Mouse (Mus musculus): ENCODE measurements at regions not wholly inside any gene's neighbourhood (a gene's known extent, or its start where the extent isn't known, plus 50 kb on each side); places are given as distances from the start of the nearest gene placed in this dataset.

- no peaks in the 10 kb centered on the region for H3K36me3 ChIP-seq (ENCODE audit: control insufficient read depth, insufficient read depth, low read length)
- no peak overlapping the region for H3K9ac ChIP-seq (ENCODE audit: low read depth, low read length)
- no peaks in the 10 kb centered on the region for H3K27me3 ChIP-seq (ENCODE audit: control insufficient read depth, insufficient read depth, low read length)
- DNase-seq, result no peak
- 40% methylated on average over 3 of the region's 3 CpGs for WGBS
- H3K79me2 ChIP-seq (replicated peaks; ENCODE audit: control insufficient read depth, insufficient read depth, low read length), result no peaks in the 10 kb centered on the region
- intact Hi-C loops (cut with DNase I), result no loop called here
- H3K4me3 ChIP-seq, result no peak overlapping the region
- no peak overlapping the region for H3K27ac ChIP-seq
- TF ChIP-seq CTCF (IDR thresholded peaks at IDR 0.05) (no peak), POLR2A (IDR thresholded peaks at IDR 0.05; ENCODE audit: insufficient read depth, low read depth, low read length) (no peak), EP300 (IDR thresholded peaks at IDR 0.05; ENCODE audit: insufficient read depth, low read depth, low read length) (no peak)
- no peaks in the 10 kb centered on the region for H3K4me1 ChIP-seq (ENCODE audit: control insufficient read depth, insufficient read depth, low read length)
Observed at GRCm38 (mm10) chr4:74466081-74466480, 223.8 kb downstream of the Kdm4c start.

DNA sequence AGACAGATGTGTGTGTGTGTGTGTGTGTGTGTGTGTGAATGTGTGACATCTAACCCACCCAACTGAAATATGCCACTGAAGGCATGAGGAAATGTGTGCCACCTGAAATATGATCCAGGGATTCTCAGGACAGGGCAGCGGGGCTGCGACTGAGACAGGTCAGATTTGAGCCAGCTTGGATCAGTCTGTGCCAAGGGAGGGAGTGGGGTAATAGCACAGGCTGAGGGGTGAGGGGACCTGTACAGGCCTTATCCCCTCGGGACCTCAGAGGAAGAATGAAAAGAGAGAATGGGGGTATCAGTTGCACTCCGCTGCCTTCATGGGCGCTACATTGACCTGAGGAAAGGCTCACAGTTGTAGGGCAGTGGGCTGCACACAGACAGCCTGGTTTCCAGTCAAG is 270.2 kb downstream of the Kdm4c start:
- no peak overlapping the region for H3K9ac ChIP-seq (ENCODE audit: low read depth, low read length)
- no peaks in the 10 kb centered on the region for H3K79me2 ChIP-seq (replicated peaks; ENCODE audit: control insufficient read depth, insufficient read depth, low read length)
- DNase-seq, result no peak
- WGBS, result 87% methylated on average over 5 of the region's 5 CpGs
- no peak overlapping the region for H3K4me3 ChIP-seq
- H3K36me3 ChIP-seq (ENCODE audit: control insufficient read depth, insufficient read depth, low read length), result no peaks in the 10 kb centered on the region
- no peaks in the 10 kb centered on the region for H3K4me1 ChIP-seq (ENCODE audit: control insufficient read depth, insufficient read depth, low read length)
- intact Hi-C loops (cut with DNase I), result no loop called here
- no peak overlapping the region for H3K27ac ChIP-seq
- TF ChIP-seq EP300 (IDR thresholded peaks at IDR 0.05; ENCODE audit: insufficient read depth, low read depth, low read length), result no peak
- no peak for TF ChIP-seq CTCF (IDR thresholded peaks at IDR 0.05)
- TF ChIP-seq POLR2A (IDR thresholded peaks at IDR 0.05; ENCODE audit: insufficient read depth, low read depth, low read length), result no peak
- no peaks in the 10 kb centered on the region for H3K27me3 ChIP-seq (ENCODE audit: control insufficient read depth, insufficient read depth, low read length)

- no peak overlapping the region for H3K4me3 ChIP-seq
- WGBS, result 76% methylated on average over 1 of the region's 1 CpGs
- H3K4me1 ChIP-seq (ENCODE audit: control insufficient read depth, insufficient read depth, low read length), result no peaks in the 10 kb centered on the region
- no peak overlapping the region for H3K27ac ChIP-seq
- intact Hi-C loops (cut with DNase I), result no loop called here
- no peak overlapping the region for H3K9ac ChIP-seq (ENCODE audit: low read depth, low read length)
- no peaks in the 10 kb centered on the region for H3K79me2 ChIP-seq (replicated peaks; ENCODE audit: control insufficient read depth, insufficient read depth, low read length)
- TF ChIP-seq EP300 (IDR thresholded peaks at IDR 0.05; ENCODE audit: insufficient read depth, low read depth, low read length) (no peak), CTCF (IDR thresholded peaks at IDR 0.05) (no peak), POLR2A (IDR thresholded peaks at IDR 0.05; ENCODE audit: insufficient read depth, low read depth, low read length) (no peak)
- DNase-seq, result no peak
- H3K36me3 ChIP-seq (ENCODE audit: control insufficient read depth, insufficient read depth, low read length), result no peaks in the 10 kb centered on the region
- H3K27me3 ChIP-seq (ENCODE audit: control insufficient read depth, insufficient read depth, low read length), result no peaks in the 10 kb centered on the region
Observed at GRCm38 (mm10) chr4:74553888-74554287, 311.6 kb downstream of the Kdm4c start.

- no peaks in the 10 kb centered on the region for H3K79me2 ChIP-seq (replicated peaks; ENCODE audit: control insufficient read depth, insufficient read depth, low read length)
- no peaks in the 10 kb centered on the region for H3K4me1 ChIP-seq (ENCODE audit: control insufficient read depth, insufficient read depth, low read length)
- TF ChIP-seq CTCF (IDR thresholded peaks at IDR 0.05) (peak; percentile 78), POLR2A (IDR thresholded peaks at IDR 0.05; ENCODE audit: insufficient read depth, low read depth, low read length) (no peak), EP300 (IDR thresholded peaks at IDR 0.05; ENCODE audit: insufficient read depth, low read depth, low read length) (no peak)
- no peak overlapping the region for H3K4me3 ChIP-seq
- no peak overlapping the region for H3K27ac ChIP-seq
- 15% methylated on average over 2 of the region's 2 CpGs for WGBS
- no peak for DNase-seq
- H3K36me3 ChIP-seq (ENCODE audit: control insufficient read depth, insufficient read depth, low read length), result no peaks in the 10 kb centered on the region
- intact Hi-C loops (cut with DNase I), result loop anchor here (5.0 kb wide), 1 partner anchor 409 kb away; no protein-coding TSS in a partner anchor
- no peak overlapping the region for H3K9ac ChIP-seq (ENCODE audit: low read depth, low read length)
- H3K27me3 ChIP-seq (ENCODE audit: control insufficient read depth, insufficient read depth, low read length), result no peaks in the 10 kb centered on the region
Observed at GRCm38 (mm10) chr4:74563565-74563964, 321.3 kb downstream of the Kdm4c start.

GRCm38 (mm10) chr4:74586400-74586799 is 344.1 kb downstream of the Kdm4c start:
- H3K27me3 ChIP-seq (ENCODE audit: control insufficient read depth, insufficient read depth, low read length), result no peaks in the 10 kb centered on the region
- peaks cover 2% of the 10 kb centered on the region; the same call in 1 of the 2 replicates for H3K4me1 ChIP-seq (ENCODE audit: control insufficient read depth, insufficient read depth, low read length)
- H3K4me3 ChIP-seq, result no peak overlapping the region
- no peak for DNase-seq
- 55% methylated on average over 1 of the region's 1 CpGs for WGBS
- no peak overlapping the region for H3K9ac ChIP-seq (ENCODE audit: low read depth, low read length)
- no peaks in the 10 kb centered on the region; the same call in 1 of the 2 replicates for H3K36me3 ChIP-seq (ENCODE audit: control insufficient read depth, insufficient read depth, low read length)
- no peaks in the 10 kb centered on the region for H3K79me2 ChIP-seq (replicated peaks; ENCODE audit: control insufficient read depth, insufficient read depth, low read length)
- intact Hi-C loops (cut with DNase I), result no loop called here
- no peak overlapping the region for H3K27ac ChIP-seq
- TF ChIP-seq POLR2A (IDR thresholded peaks at IDR 0.05; ENCODE audit: insufficient read depth, low read depth, low read length) (no peak), EP300 (IDR thresholded peaks at IDR 0.05; ENCODE audit: insufficient read depth, low read depth, low read length) (no peak), CTCF (IDR thresholded peaks at IDR 0.05) (no peak)

DNA sequence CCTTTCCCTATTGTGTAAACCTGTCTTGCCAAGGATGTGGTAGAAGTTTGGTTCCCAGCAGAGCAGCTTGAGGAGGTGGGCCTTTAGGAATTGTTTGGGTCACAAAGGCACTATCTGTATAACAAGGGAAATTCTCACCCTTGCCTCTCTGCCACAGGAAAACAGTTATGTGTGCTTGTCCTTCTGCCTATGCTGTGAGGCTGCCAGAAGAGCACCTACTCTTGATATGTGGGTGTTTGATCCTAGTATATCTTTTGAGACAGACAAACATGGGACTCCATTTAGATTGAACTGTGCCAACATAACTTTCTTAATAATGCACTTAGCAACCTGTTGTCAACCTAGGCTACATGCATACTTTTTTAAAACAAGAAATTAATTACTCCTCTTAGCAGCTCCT is 344.8 kb downstream of the Kdm4c start:
- peaks cover 2% of the 10 kb centered on the region; the same call in 1 of the 2 replicates for H3K4me1 ChIP-seq (ENCODE audit: control insufficient read depth, insufficient read depth, low read length)
- H3K27me3 ChIP-seq (ENCODE audit: control insufficient read depth, insufficient read depth, low read length), result no peaks in the 10 kb centered on the region
- no peak for TF ChIP-seq EP300 (IDR thresholded peaks at IDR 0.05; ENCODE audit: insufficient read depth, low read depth, low read length)
- TF ChIP-seq POLR2A (IDR thresholded peaks at IDR 0.05; ENCODE audit: insufficient read depth, low read depth, low read length), result no peak
- no peak for TF ChIP-seq CTCF (IDR thresholded peaks at IDR 0.05)
- DNase-seq, result no peak
- H3K79me2 ChIP-seq (replicated peaks; ENCODE audit: control insufficient read depth, insufficient read depth, low read length), result no peaks in the 10 kb centered on the region
- H3K9ac ChIP-seq (ENCODE audit: low read depth, low read length), result no peak overlapping the region
- no peak overlapping the region for H3K27ac ChIP-seq
- H3K4me3 ChIP-seq, result no peak overlapping the region
- H3K36me3 ChIP-seq (ENCODE audit: control insufficient read depth, insufficient read depth, low read length), result no peaks in the 10 kb centered on the region; the same call in 1 of the 2 replicates
- intact Hi-C loops (cut with DNase I), result no loop called here
